Mouse (Mus musculus) forebrain, embryonic 16.5 days (tissue): Measurements from ENCODE around the gene Ccdc60. TPM values are rescaled to one million over a fixed set of nuclear protein-coding genes. Genes with fewer than 3 reads are reported as not detected.

Experiments
- polyA plus RNA-seq: library from polyadenylated mRNA; unstranded; fragments of >200 nt; fragmentation: Nextera tagmentation; extraction: Ambion mirVana; gene quantifications from 2 replicates; pipeline ENCODE4 v1.2.1, GENCODE M21; 2015

Gene Ccdc60
- polyA plus RNA-seq, 1 experiment from 2014 or later: 0.92 TPM

Other genes with a start within 250 kb of the Ccdc60 start
- not detected in 2 replicates for gene Tmem233, start 205.7 kb downstream of the Ccdc60 start, polyA plus RNA-seq
- gene Hspb8, start 133.9 kb upstream of the Ccdc60 start, polyA plus RNA-seq: 3.7 and 4.8 TPM in 2 replicates